Mouse (Mus musculus) CH12.LX (cell line): ENCODE results near the gene Gm9958. TPM values are rescaled to one million over a fixed set of nuclear protein-coding genes. Genes with fewer than 3 reads are reported as not detected.

ENCODE experiments used
- DNase-seq: peaks from one replicate; pipeline ENCODE4 v3.0.0-alpha.2; 2013; ENCODE audit errors: extremely low read depth
- H3K27ac ChIP-seq: 2 replicates; pipeline ENCODE4 v1.5.1; 2012; ENCODE audit warnings: low read depth, mild to moderate bottlenecking, control low read depth, moderate library complexity; ENCODE audit not compliant: insufficient read depth
- H3K27me3 ChIP-seq: replicated peaks from 2 replicates; pipeline ENCODE3; 2012; ENCODE audit warnings: inconsistent platforms
- H3K36me3 ChIP-seq, 2 experiments: replicated peaks in 1 of 2; 2 replicates each; pipeline versions ENCODE3 to v1.6.1; 2012; ENCODE audit warnings: inconsistent platforms in 1 of 2, low read length in 1 of 2, mild to moderate bottlenecking in 1 of 2, mixed read lengths in 1 of 2, moderate library complexity in 1 of 2; ENCODE audit not compliant: control insufficient read depth in 1 of 2, insufficient read depth in 1 of 2
- H3K4me1 ChIP-seq, 2 experiments: 2 replicates each; pipeline ENCODE4 v1.6.1; 2012; ENCODE audit warnings: inconsistent platforms in 1 of 2, moderate library complexity in 1 of 2; ENCODE audit not compliant: insufficient read depth in 2 of 2, control insufficient read depth in 1 of 2
- H3K4me2 ChIP-seq: 2 replicates; pipeline ENCODE4 v1.6.1; 2012; ENCODE audit warnings: low read depth, mild to moderate bottlenecking, control low read depth; ENCODE audit not compliant: poor library complexity, insufficient read depth, severe bottlenecking
- H3K4me3 ChIP-seq, 3 experiments: fragments of 150-350 bp in 1 of 3; sonication (generic) in 1 of 3; replicated peaks in 1 of 3; 2 replicates each; pipeline versions ENCODE3 to v1.5.1; 2011 to 2012; ENCODE audit warnings: low read depth in 2 of 3, low read length in 2 of 3, mild to moderate bottlenecking in 2 of 3, moderate library complexity in 2 of 3, control low read depth in 1 of 3, improper control_type of control experiment in 1 of 3, inconsistent platforms in 1 of 3, mixed read lengths in 1 of 3; ENCODE audit not compliant: poor library complexity in 1 of 3
- H3K79me2 ChIP-seq: replicated peaks from 2 replicates; pipeline ENCODE4 v1.6.1; 2012; ENCODE audit warnings: mild to moderate bottlenecking, moderate library complexity; ENCODE audit not compliant: control insufficient read depth, poor library complexity, insufficient read depth, severe bottlenecking; ENCODE audit errors: extremely low read depth
- H3K9ac ChIP-seq: 2 replicates; pipeline ENCODE4 v1.6.1; 2012; ENCODE audit warnings: low read depth, mild to moderate bottlenecking, control low read depth, moderate library complexity; ENCODE audit not compliant: insufficient read depth
- H3K9me3 ChIP-seq: replicated peaks from 2 replicates; pipeline ENCODE3; 2012; ENCODE audit warnings: low read length, inconsistent platforms, mixed read lengths
- BHLHE40 ChIP-seq: IDR thresholded peaks from 2 replicates; pipeline ENCODE4 v1.6.1; 2011; ENCODE audit warnings: mild to moderate bottlenecking, low read depth, low read length, improper control_type of control experiment
- CHD1 ChIP-seq: IDR thresholded peaks from 2 replicates; pipeline ENCODE4 v1.6.1; 2012; ENCODE audit warnings: low read depth, low read length, improper control_type of control experiment, inconsistent platforms
- CHD2 ChIP-seq: IDR thresholded peaks from 2 replicates; pipeline ENCODE4 v1.6.1; 2011; ENCODE audit warnings: low read length, improper control_type of control experiment
- CTCF ChIP-seq, 2 experiments: IDR thresholded peaks in 1 of 2; conservative IDR thresholded peaks in 1 of 2; 2 replicates each; pipeline ENCODE4 v1.5.1; 2011 to 2012; ENCODE audit warnings: low read depth in 2 of 2, low read length in 2 of 2, improper control_type of control experiment in 1 of 2, inconsistent platforms in 1 of 2, mild to moderate bottlenecking in 1 of 2, moderate library complexity in 1 of 2
- E2F4 ChIP-seq: IDR thresholded peaks from 2 replicates; pipeline ENCODE4 v1.6.1; 2011; ENCODE audit warnings: low read depth, low read length, improper control_type of control experiment; ENCODE audit not compliant: insufficient replicate concordance
- EP300 ChIP-seq: IDR thresholded peaks from 2 replicates; pipeline ENCODE4 v1.6.1; 2011; ENCODE audit warnings: low read length, improper control_type of control experiment
- ETS1 ChIP-seq: conservative IDR thresholded peaks from 2 replicates; pipeline ENCODE4 v1.6.1; 2012; ENCODE audit warnings: low read depth, mild to moderate bottlenecking, inconsistent platforms, low read length, improper control_type of control experiment, moderate library complexity
- HCFC1 ChIP-seq: IDR thresholded peaks from 2 replicates; pipeline ENCODE4 v1.6.1; 2012; ENCODE audit warnings: low read depth, mild to moderate bottlenecking, inconsistent platforms, low read length, improper control_type of control experiment
- IRF4 ChIP-seq: IDR thresholded peaks from 2 replicates; pipeline ENCODE4 v1.6.1; 2014; ENCODE audit warnings: low read depth, mild to moderate bottlenecking, inconsistent platforms, low read length, improper control_type of control experiment
- JUND ChIP-seq: conservative IDR thresholded peaks from 2 replicates; pipeline ENCODE4 v1.6.1; 2011; ENCODE audit warnings: low read depth, low read length, improper control_type of control experiment
- KAT2A ChIP-seq: IDR thresholded peaks from 2 replicates; pipeline ENCODE4 v1.6.1; 2012; ENCODE audit warnings: low read length, improper control_type of control experiment, inconsistent platforms; ENCODE audit not compliant: insufficient replicate concordance
- MAX ChIP-seq: IDR thresholded peaks from 2 replicates; pipeline ENCODE4 v1.6.1; 2011; ENCODE audit warnings: low read length, improper control_type of control experiment
- MXI1 ChIP-seq: IDR thresholded peaks from 2 replicates; pipeline ENCODE4 v1.6.1; 2011; ENCODE audit warnings: mild to moderate bottlenecking, low read depth, low read length, improper control_type of control experiment
- MYC ChIP-seq: IDR thresholded peaks from 2 replicates; pipeline ENCODE4 v1.6.1; 2011; ENCODE audit warnings: low read depth, mild to moderate bottlenecking, improper control_type of control experiment, low read length
- POLR2A ChIP-seq: IDR thresholded peaks from 2 replicates; pipeline ENCODE4 v1.6.1; 2011; ENCODE audit warnings: low read depth, mild to moderate bottlenecking, improper control_type of control experiment, low read length
- POLR2AphosphoS2 ChIP-seq: IDR thresholded peaks from 2 replicates; pipeline ENCODE4 v1.6.1; 2011; ENCODE audit warnings: low read depth, low read length, improper control_type of control experiment
- RAD21 ChIP-seq: IDR thresholded peaks from 2 replicates; pipeline ENCODE4 v1.6.1; 2011; ENCODE audit warnings: low read depth, mild to moderate bottlenecking, low read length, improper control_type of control experiment, moderate library complexity
- RCOR1 ChIP-seq: conservative IDR thresholded peaks from 2 replicates; pipeline ENCODE4 v1.6.1; 2012; ENCODE audit warnings: low read depth, mild to moderate bottlenecking, inconsistent platforms, low read length, improper control_type of control experiment
- SIN3A ChIP-seq: IDR thresholded peaks from 2 replicates; pipeline ENCODE4 v1.6.1; 2012; ENCODE audit warnings: low read length, improper control_type of control experiment, inconsistent platforms
- SMC3 ChIP-seq: IDR thresholded peaks from 2 replicates; pipeline ENCODE4 v1.6.1; 2011; ENCODE audit warnings: low read depth, low read length, improper control_type of control experiment
- TBP ChIP-seq: conservative IDR thresholded peaks from 2 replicates; pipeline ENCODE4 v1.6.1; 2011; ENCODE audit warnings: low read depth, low read length, improper control_type of control experiment
- TCF12 ChIP-seq: IDR thresholded peaks from 2 replicates; pipeline ENCODE4 v1.6.1; 2014; ENCODE audit warnings: low read depth, mild to moderate bottlenecking, inconsistent platforms, low read length, improper control_type of control experiment
- USF1 ChIP-seq: IDR thresholded peaks from 2 replicates; pipeline ENCODE4 v1.6.1; 2014; ENCODE audit warnings: low read depth, mild to moderate bottlenecking, inconsistent platforms, low read length, improper control_type of control experiment
- ZKSCAN1 ChIP-seq: IDR thresholded peaks from 2 replicates; pipeline ENCODE4 v1.6.1; 2012; ENCODE audit warnings: low read depth, inconsistent platforms, low read length, improper control_type of control experiment, borderline replicate concordance
- ZMIZ1 ChIP-seq: IDR thresholded peaks from 2 replicates; pipeline ENCODE4 v1.6.1; 2012; ENCODE audit warnings: low read depth, mild to moderate bottlenecking, inconsistent platforms, low read length, improper control_type of control experiment
- ZNF384 ChIP-seq: IDR thresholded peaks from 2 replicates; pipeline ENCODE4 v1.6.1; 2012; ENCODE audit warnings: low read depth, low read length, improper control_type of control experiment, inconsistent platforms
- dilution Hi-C: fragments of 300-500 bp; cut with MboI; formaldehyde crosslinking; loops from 2 replicates; pipeline ENCODE4 v1.14.3; 2020; ENCODE audit warnings: low sequenced_read_pairs; ENCODE audit not compliant: extremely low pct_unique_long_range_greater_than_20kb, extremely low pct_ligation_motif_present
- in situ Hi-C: fragments of 300-500 bp; cut with MboI; formaldehyde crosslinking; loops from 3 replicates; pipeline ENCODE4 v1.14.3; 2019; ENCODE audit warnings: low sequenced_read_pairs, low pct_ligation_motif_present, low pct_unique_long_range_greater_than_20kb, mixed read lengths
- polyA plus RNA-seq: library from polyadenylated mRNA; unstranded; fragments of >175 nt; gene quantifications from 2 replicates; pipeline ENCODE4 v1.2.1, GENCODE M21; 2012; ENCODE audit warnings: low read depth; ENCODE audit not compliant: insufficient read length
- total RNA-seq, 2 experiments: library from RNA; depleted of rRNA; stranded (reverse); fragments of 300-350 nt in 1 of 2; fragments of >200 nt in 1 of 2; gene quantifications; 2 replicates each; pipeline ENCODE4 v1.2.3; 2012 to 2014

Gm9958 gene
- total and polyA plus RNA-seq, 3 experiments, result 1.2 to 1.3 (median 1.3) TPM

- Histone ChIP-seq H3K4me1 (peaks cover 0 to 31% of the 10 kb centered on the region in 2 experiments; a peak in 2 of 4 replicates), H3K9me3 (no peaks in the 10 kb centered on the region)
- peak; percentile 56 for DNase-seq
- TF ChIP-seq EP300 (no peak), MAX (peak; percentile 59; the same call in 1 of the 2 replicates), KAT2A (0 out of 2 replicates have a peak, but pooled peaks have one; percentile 6), MYC (peak; percentile 58; the same call in 1 of the 2 replicates), JUND (no peak), CHD2 (peak; percentile 65), MXI1 (peak; percentile 65), SIN3A (peak; percentile 68; the same call in 1 of the 2 replicates)
- TF ChIP-seq, all 38 proteins: peak for 6
- Histone ChIP-seq H3K9ac (peak overlapping the region; percentile 85), H3K36me3 (peaks cover 0 to 25% of the 10 kb centered on the region in 2 experiments), H3K4me2 (peak overlapping the region; percentile 22), H3K79me2 (peaks cover 51% of the 10 kb centered on the region), H3K27ac (peak overlapping the region; percentile 89), H3K27me3 (no peaks in the 10 kb centered on the region), H3K4me3 (peak overlapping the region; percentile 96 to 99 (median 98))
- in situ Hi-C loops, result loop anchor here (10.0 kb wide), 1 partner anchor 141 kb away; the partner anchor contains the start of gene Cox18
- dilution Hi-C loops, result no loop called here
Measured at GRCm38 (mm10) chr5:90365141-90365951, 1.7 kb upstream of the Gm9958 start.

- no peaks in the 10 kb centered on the region for H3K27me3 ChIP-seq
- DNase-seq, result peak; percentile 85
- in situ Hi-C loops (loop anchor here (10.0 kb wide), 1 partner anchor 142 kb away; the partner anchor contains the start of gene Cox18), dilution Hi-C loops (no loop called here)
- peak within 1 kb of the TSS; percentile 89 for H3K27ac ChIP-seq
- H3K4me1 ChIP-seq, result peaks cover 0 to 31% of the 10 kb centered on the region in 2 experiments; a peak in 2 of 4 replicates
- H3K4me2 ChIP-seq, result peak within 1 kb of the TSS; percentile 82
- H3K9me3 ChIP-seq, result peaks cover 3% of the 10 kb centered on the region
- H3K4me3 ChIP-seq, result peak within 1 kb of the TSS; percentile 98 to 100 (median 99)
- peaks cover 46% of the 10 kb centered on the region for H3K79me2 ChIP-seq
- H3K36me3 ChIP-seq, result peaks cover 0 to 18% of the 10 kb centered on the region in 2 experiments
- peak within 1 kb of the TSS; percentile 85 for H3K9ac ChIP-seq
- TF ChIP-seq CHD1, result peak; percentile 89
- TF ChIP-seq CTCF (conservative IDR thresholded peaks at IDR 0.05 in 1 of 2, IDR thresholded peaks at IDR 0.05 in 1 of 2; ENCODE audit: low read depth in 2 of 2, low read length in 2 of 2), result no peak
- no peak; the same call in 1 of the 2 replicates for TF ChIP-seq ZKSCAN1
- TF ChIP-seq HCFC1, result peak; percentile 85
- TF ChIP-seq JUND, result no peak
- TF ChIP-seq POLR2A, result peak; percentile 93
- no peak for TF ChIP-seq ZNF384
- TF ChIP-seq RCOR1, result no peak
- TF ChIP-seq SMC3, result no peak
- TF ChIP-seq CHD2, result peak; percentile 91
- TF ChIP-seq ZMIZ1, result peak; percentile 86
- 0 out of 2 replicates have a peak, but pooled peaks have one; percentile 16 for TF ChIP-seq E2F4
- peak; percentile 86 for TF ChIP-seq TCF12
- TF ChIP-seq BHLHE40, result 0 out of 2 replicates have a peak, but pooled peaks have one; percentile 5
- TF ChIP-seq IRF4, result peak; percentile 25
- TF ChIP-seq POLR2AphosphoS2, result peak; percentile 79; the same call in 1 of the 2 replicates
- no peak for TF ChIP-seq EP300
- no peak for TF ChIP-seq USF1
- no peak for TF ChIP-seq ETS1
- TF ChIP-seq SIN3A, result peak; percentile 95
- 0 out of 2 replicates have a peak, but pooled peaks have one; percentile 48 for TF ChIP-seq TBP
- no peak for TF ChIP-seq MAX
- TF ChIP-seq RAD21, result no peak
- TF ChIP-seq MYC, result 0 out of 2 replicates have a peak, but pooled peaks have one; percentile 17
- peak; percentile 76 for TF ChIP-seq MXI1
Measured at GRCm38 (mm10) chr5:90366121-90367066, 610 bp upstream of the Gm9958 start, which contains the start of gene Ankrd17. Gene Ankrd17 (minus strand): TSS chr5:90366577.
